Mouse (Mus musculus) C2C12 (cell line): ENCODE data around the gene Exoc8. TPM values are rescaled to one million over a fixed set of nuclear protein-coding genes. Genes with fewer than 3 reads are reported as not detected.

Experiments used
- H3K27me3 ChIP-seq: one replicate; pipeline ENCODE4 v1.6.1; 2011; ENCODE audit not compliant: control insufficient read depth, insufficient read depth, insufficient read length
- H3K36me3 ChIP-seq: one replicate; pipeline ENCODE4 v1.6.1; 2011; ENCODE audit not compliant: control insufficient read depth, insufficient read depth
- H3K4me3 ChIP-seq: one replicate; pipeline ENCODE4 v1.5.1; 2011; ENCODE audit warnings: mild to moderate bottlenecking, control low read depth; ENCODE audit not compliant: poor library complexity, insufficient read depth, severe bottlenecking
- H3K79me2 ChIP-seq: one replicate; pipeline ENCODE4 v1.6.1; 2011; ENCODE audit not compliant: control insufficient read depth, insufficient read depth
- H3K79me3 ChIP-seq: one replicate; pipeline ENCODE4 v1.6.1; 2011; ENCODE audit warnings: low read depth, control low read depth
- H3ac ChIP-seq: one replicate; pipeline ENCODE3; 2011; ENCODE audit warnings: low read depth; ENCODE audit not compliant: control insufficient read depth, insufficient read length
- CEBPB ChIP-seq: IDR thresholded peaks from one replicate; pipeline ENCODE4 v1.6.1; 2011; ENCODE audit warnings: low read depth, mild to moderate bottlenecking, control low read depth, moderate library complexity
- CTCF ChIP-seq: IDR thresholded peaks from one replicate; pipeline ENCODE4 v1.5.1; 2011; ENCODE audit not compliant: control insufficient read depth, insufficient read depth, insufficient read length
- FOSL1 ChIP-seq: IDR thresholded peaks from one replicate; pipeline ENCODE4 v1.8.0; 2011; ENCODE audit warnings: mild to moderate bottlenecking, low read length; ENCODE audit not compliant: poor library complexity, insufficient read depth, severe bottlenecking
- MAX ChIP-seq: IDR thresholded peaks from one replicate; pipeline ENCODE4 v1.6.1; 2011; ENCODE audit warnings: mild to moderate bottlenecking, control low read depth
- MYOD1 ChIP-seq: IDR thresholded peaks from one replicate; pipeline ENCODE4 v1.6.1; 2011; ENCODE audit warnings: low read depth; ENCODE audit not compliant: control insufficient read depth, insufficient read length
- MYOG ChIP-seq: IDR thresholded peaks from one replicate; pipeline ENCODE4 v1.6.1; 2011; ENCODE audit not compliant: control insufficient read depth, insufficient read length; ENCODE audit errors: extremely low read depth
- USF1 ChIP-seq: IDR thresholded peaks from one replicate; pipeline ENCODE4 v1.6.1; 2011; ENCODE audit warnings: low read depth, mild to moderate bottlenecking, control low read depth, moderate library complexity
- polyA plus RNA-seq: library from polyadenylated mRNA; unstranded; fragments of >200 nt; fragmentation: generic; extraction: Trizol; gene quantifications from one replicate; pipeline ENCODE4 v1.2.1, GENCODE M21; 2012; ENCODE audit warnings: missing spikeins

The Exoc8 gene
- polyA plus RNA-seq, 1 experiment = 10.7 TPM

DNA sequence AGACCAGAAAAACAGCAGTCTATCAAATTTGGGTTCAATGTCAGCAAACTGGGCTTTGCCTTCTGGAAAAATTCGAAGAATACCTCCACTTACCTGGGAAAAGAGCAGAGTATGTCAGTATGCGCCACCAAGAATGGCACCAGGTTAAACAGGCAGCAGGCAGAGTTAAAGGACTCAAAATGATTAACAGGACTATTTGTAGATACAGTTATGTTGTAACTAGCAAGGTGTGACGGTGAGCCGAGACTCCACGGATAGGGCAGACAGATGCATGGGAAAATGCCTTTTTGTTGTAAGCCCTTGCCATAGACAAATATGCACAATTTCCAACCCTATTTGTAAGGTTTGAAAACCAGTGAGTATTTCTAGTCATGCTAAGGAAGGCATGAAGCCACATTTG is 16.6 kb upstream of the Exoc8 start:
- no peak for TF ChIP-seq CEBPB
- no peak for TF ChIP-seq CTCF
- TF ChIP-seq MAX = no peak
- no peak for TF ChIP-seq FOSL1
- no peak for TF ChIP-seq USF1
- TF ChIP-seq MYOD1 = no peak
- TF ChIP-seq MYOG = no peak
- peaks cover 23% of the 10 kb centered on the region for H3K79me3 ChIP-seq
- H3ac ChIP-seq = no peak overlapping the region
- no peak overlapping the region for H3K4me3 ChIP-seq
- no peaks in the 10 kb centered on the region for H3K27me3 ChIP-seq
- peaks cover 41% of the 10 kb centered on the region for H3K79me2 ChIP-seq
- H3K36me3 ChIP-seq = peaks cover 29% of the 10 kb centered on the region

GRCm38 (mm10) chr8:124911938-124912872 is 14.7 kb upstream of the Exoc8 start:
- H3K27me3 ChIP-seq = no peaks in the 10 kb centered on the region
- peaks cover 9% of the 10 kb centered on the region for H3K79me3 ChIP-seq
- no peak for TF ChIP-seq MAX
- no peak for TF ChIP-seq CEBPB
- no peak for TF ChIP-seq MYOD1
- TF ChIP-seq CTCF = no peak
- TF ChIP-seq FOSL1 = no peak
- TF ChIP-seq MYOG = no peak
- TF ChIP-seq USF1 = no peak
- H3ac ChIP-seq = no peak overlapping the region
- no peak overlapping the region for H3K4me3 ChIP-seq
- peaks cover 40% of the 10 kb centered on the region for H3K36me3 ChIP-seq
- peaks cover 23% of the 10 kb centered on the region for H3K79me2 ChIP-seq

GRCm38 (mm10) chr8:124910349-124910748 is 12.8 kb upstream of the Exoc8 start:
- TF ChIP-seq CEBPB (no peak), CTCF (no peak), FOSL1 (no peak), MYOG (no peak), MYOD1 (no peak), MAX (no peak), USF1 (no peak)
- H3K27me3 ChIP-seq = no peaks in the 10 kb centered on the region
- peaks cover 10% of the 10 kb centered on the region for H3K79me3 ChIP-seq
- no peak overlapping the region for H3K4me3 ChIP-seq
- peaks cover 23% of the 10 kb centered on the region for H3K79me2 ChIP-seq
- H3K36me3 ChIP-seq = peaks cover 55% of the 10 kb centered on the region
- no peak overlapping the region for H3ac ChIP-seq

GRCm38 (mm10) chr8:124909936-124910335 is 12.4 kb upstream of the Exoc8 start:
- H3K36me3 ChIP-seq = peaks cover 59% of the 10 kb centered on the region
- no peak overlapping the region for H3K4me3 ChIP-seq
- peaks cover 10% of the 10 kb centered on the region for H3K79me3 ChIP-seq
- H3K27me3 ChIP-seq = no peaks in the 10 kb centered on the region
- H3K79me2 ChIP-seq = peaks cover 23% of the 10 kb centered on the region
- no peak overlapping the region for H3ac ChIP-seq
- TF ChIP-seq CTCF = no peak
- no peak for TF ChIP-seq FOSL1
- no peak for TF ChIP-seq MAX
- TF ChIP-seq CEBPB = no peak
- TF ChIP-seq MYOG = no peak
- no peak for TF ChIP-seq USF1
- no peak for TF ChIP-seq MYOD1

DNA sequence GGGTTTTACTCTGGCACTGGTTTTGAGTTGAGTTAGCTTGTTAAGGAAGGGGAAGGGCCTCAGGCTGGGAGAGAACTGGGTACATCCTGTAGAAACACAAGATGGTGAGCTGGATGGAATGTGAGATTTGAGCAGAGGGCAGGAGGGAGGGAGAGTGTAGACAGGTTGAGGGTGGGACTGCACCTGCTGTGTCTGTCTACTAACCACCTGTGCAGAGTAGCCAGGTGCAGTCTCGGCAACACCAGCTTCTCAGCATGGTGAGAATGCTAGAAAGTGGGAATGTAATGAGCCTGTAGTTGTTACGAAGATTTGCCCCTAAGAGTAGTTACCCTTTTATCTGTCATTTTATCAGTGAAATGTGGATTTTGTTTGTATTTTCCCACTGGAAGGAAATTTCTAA is 8.0 kb upstream of the Exoc8 start:
- Histone ChIP-seq H3K79me3 (peaks cover 11% of the 10 kb centered on the region), H3K36me3 (peaks cover 81% of the 10 kb centered on the region), H3K27me3 (no peaks in the 10 kb centered on the region), H3ac (no peak overlapping the region), H3K79me2 (peaks cover 58% of the 10 kb centered on the region), H3K4me3 (no peak overlapping the region)
- no peak for TF ChIP-seq FOSL1

DNA sequence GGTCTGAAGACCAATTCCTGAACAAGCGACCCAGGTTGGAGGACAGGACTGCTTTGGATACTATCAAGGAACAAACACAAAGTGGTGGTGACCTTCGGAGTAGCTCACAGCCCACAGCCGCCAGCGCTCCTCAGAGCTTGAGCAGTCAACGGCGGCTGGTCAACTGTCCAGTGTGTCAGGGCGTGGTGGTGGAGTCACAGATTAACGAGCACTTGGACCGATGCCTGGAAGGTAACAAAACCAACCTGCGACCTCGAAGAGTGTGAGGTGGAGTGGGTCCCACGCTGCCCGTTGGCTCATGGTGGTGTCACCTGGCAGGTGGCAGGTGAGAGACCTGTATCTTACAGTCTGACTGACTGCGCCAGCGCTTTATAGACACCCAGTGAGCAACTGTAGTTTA is 5.7 kb upstream of the Exoc8 start:
- no peak for TF ChIP-seq CTCF
- TF ChIP-seq MYOG = no peak
- TF ChIP-seq USF1 = no peak
- TF ChIP-seq CEBPB = no peak
- TF ChIP-seq MAX = no peak
- TF ChIP-seq MYOD1 = no peak
- no peak for TF ChIP-seq FOSL1
- Histone ChIP-seq H3K4me3 (no peak overlapping the region), H3K79me3 (peaks cover 23% of the 10 kb centered on the region), H3ac (no peak overlapping the region), H3K27me3 (no peaks in the 10 kb centered on the region), H3K79me2 (peaks cover 81% of the 10 kb centered on the region), H3K36me3 (peaks cover 68% of the 10 kb centered on the region)
